Mouse (Mus musculus) ES-E14 (cell line): ENCODE data around the gene Pyroxd1. TPM values are rescaled to one million over a fixed set of nuclear protein-coding genes. Genes with fewer than 3 reads are reported as not detected.

Source experiments
- DNase-seq: peaks from one replicate; pipeline ENCODE4 v3.0.0-alpha.2; 2013; ENCODE audit warnings: low read depth, low spot score
- H3K27ac ChIP-seq: 2 replicates; pipeline ENCODE4 v1.5.1; 2012; ENCODE audit warnings: low read depth, mild to moderate bottlenecking, low read length, moderate library complexity, mixed read lengths; ENCODE audit not compliant: poor library complexity, insufficient read depth, severe bottlenecking
- H3K36me3 ChIP-seq: 2 replicates; pipeline ENCODE4 v1.6.1; 2012; ENCODE audit warnings: mild to moderate bottlenecking, low read length, moderate library complexity, mixed read lengths; ENCODE audit not compliant: control insufficient read depth, poor library complexity, insufficient read depth, severe bottlenecking
- H3K4me1 ChIP-seq, 2 experiments: fragments of 150-350 bp in 1 of 2; sonication (generic) in 1 of 2; 2 replicates each; pipeline ENCODE4 v1.6.1; 2012; ENCODE audit warnings: low read length in 2 of 2, mild to moderate bottlenecking in 1 of 2, mixed read lengths in 1 of 2; ENCODE audit not compliant: control insufficient read depth in 2 of 2, insufficient read depth in 2 of 2, poor library complexity in 1 of 2
- H3K4me3 ChIP-seq, 2 experiments: fragments of 150-350 bp in 1 of 2; sonication (generic) in 1 of 2; 2 replicates each; pipeline ENCODE4 v1.5.1; 2012; ENCODE audit warnings: low read length in 2 of 2, low read depth in 1 of 2, mild to moderate bottlenecking in 1 of 2, mixed read lengths in 1 of 2; ENCODE audit not compliant: insufficient read depth in 1 of 2, poor library complexity in 1 of 2, severe bottlenecking in 1 of 2
- H3K9ac ChIP-seq: 2 replicates; pipeline ENCODE4 v1.6.1; 2012; ENCODE audit warnings: low read depth, mild to moderate bottlenecking, low read length, mixed read lengths; ENCODE audit not compliant: poor library complexity, insufficient read depth, severe bottlenecking
- H3K9me3 ChIP-seq: fragments of 150-350 bp; sonication (generic); 2 replicates; pipeline ENCODE4 v1.6.1; 2012; ENCODE audit warnings: low read depth, mild to moderate bottlenecking, low read length; ENCODE audit not compliant: control insufficient read depth, insufficient read depth
- CHD2 ChIP-seq: IDR thresholded peaks from 2 replicates; pipeline ENCODE4 v1.6.1; 2014; ENCODE audit warnings: mild to moderate bottlenecking, low read depth, low read length, inconsistent platforms
- HCFC1 ChIP-seq: IDR thresholded peaks from 2 replicates; pipeline ENCODE4 v1.6.1; 2012; ENCODE audit warnings: low read length, inconsistent platforms, borderline replicate concordance; ENCODE audit not compliant: insufficient read depth
- MAFK ChIP-seq: IDR thresholded peaks from 2 replicates; pipeline ENCODE4 v1.6.1; 2014; ENCODE audit warnings: mild to moderate bottlenecking, low read depth, low read length, inconsistent platforms; ENCODE audit not compliant: insufficient read depth
- ZC3H11A ChIP-seq: IDR thresholded peaks from 2 replicates; pipeline ENCODE4 v1.6.1; 2012; ENCODE audit warnings: low read depth, mild to moderate bottlenecking, inconsistent platforms, low read length, borderline replicate concordance
- ZNF384 ChIP-seq: IDR thresholded peaks from 2 replicates; pipeline ENCODE4 v1.6.1; 2012; ENCODE audit warnings: low read depth, low read length, inconsistent platforms
- in situ Hi-C, 2 experiments: fragments of 600-800 bp; cut with MboI; formaldehyde crosslinking; loops; one replicate each; pipeline ENCODE4 v1.15.1; 2025; ENCODE audit warnings: low sequenced_read_pairs in 2 of 2, inconsistent platforms in 1 of 2; ENCODE audit not compliant: unreplicated experiment in 2 of 2
- total RNA-seq: library from RNA; depleted of rRNA; stranded (reverse); fragments of 300-350 nt; gene quantifications from 2 replicates; pipeline ENCODE4 v1.2.3, GENCODE M21; 2012

The Pyroxd1 gene
- total RNA-seq, 1 experiment, result 10.8 TPM

DNA sequence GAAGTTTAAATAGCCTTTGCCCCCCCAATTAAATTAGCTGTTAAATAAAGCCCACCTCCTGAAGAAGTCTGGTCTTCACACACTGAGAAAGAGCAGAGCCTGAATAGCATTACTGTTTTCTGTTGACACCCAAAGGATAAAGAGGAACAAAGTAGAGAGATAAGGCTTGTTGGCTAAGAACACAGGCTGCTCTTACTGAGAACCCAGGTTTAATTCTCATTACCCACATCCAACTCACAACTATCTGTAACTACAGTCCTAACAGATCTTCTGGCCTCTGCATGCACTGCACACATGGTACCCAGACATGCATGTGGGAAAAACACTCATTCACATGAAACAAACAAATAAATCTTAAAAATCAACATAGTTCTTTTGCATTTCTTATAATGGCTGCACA lies 28.3 kb upstream of the Pyroxd1 start:
- Histone ChIP-seq H3K4me1 (no peaks in the 10 kb centered on the region), H3K9ac (no peak overlapping the region), H3K9me3 (no peaks in the 10 kb centered on the region), H3K4me3 (no peak overlapping the region), H3K27ac (no peak overlapping the region), H3K36me3 (no peaks in the 10 kb centered on the region)
- no peak for TF ChIP-seq CHD2
- no peak for TF ChIP-seq MAFK
- TF ChIP-seq HCFC1, result no peak
- no peak for TF ChIP-seq ZC3H11A
- TF ChIP-seq ZNF384, result no peak
- DNase-seq, result no peak
- in situ Hi-C loops, result no loop called here

DNA sequence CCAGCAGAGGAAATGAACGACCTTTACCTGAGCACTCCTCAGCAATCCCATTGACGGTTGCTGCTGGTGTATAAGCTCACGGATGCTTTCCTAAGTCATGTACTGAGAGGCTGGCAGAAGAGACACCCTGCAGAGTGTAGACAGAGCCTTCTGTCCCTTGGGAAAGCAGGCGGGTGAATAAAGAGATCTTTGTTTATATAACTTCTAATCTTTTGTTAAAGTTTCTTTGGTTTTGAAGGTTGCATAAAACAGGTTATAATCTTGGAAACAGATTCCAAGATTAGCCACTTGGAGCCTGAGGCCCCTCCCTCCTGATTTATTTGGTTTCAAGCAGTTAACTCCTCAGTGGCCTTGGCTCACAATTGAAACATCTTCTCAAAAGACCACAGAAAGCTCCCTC lies 22.6 kb upstream of the Pyroxd1 start, which contains the start of gene Slco1a5:
Slco1a5 (minus strand) TSS at position 101 of the 400 bp plus-strand sequence.
- peaks cover 0 to 2% of the 10 kb centered on the region in 2 experiments; a peak in 1 of 4 replicates for H3K4me1 ChIP-seq
- in situ Hi-C loops, result no loop called here
- H3K9ac ChIP-seq, result no peak within 1 kb of the TSS
- H3K36me3 ChIP-seq, result no peaks in the 10 kb centered on the region
- no peaks in the 10 kb centered on the region for H3K9me3 ChIP-seq
- DNase-seq, result no peak
- H3K4me3 ChIP-seq, result no peak within 1 kb of the TSS
- TF ChIP-seq HCFC1 (no peak), MAFK (no peak), ZNF384 (no peak), CHD2 (no peak), ZC3H11A (no peak)
- no peak within 1 kb of the TSS for H3K27ac ChIP-seq

DNA sequence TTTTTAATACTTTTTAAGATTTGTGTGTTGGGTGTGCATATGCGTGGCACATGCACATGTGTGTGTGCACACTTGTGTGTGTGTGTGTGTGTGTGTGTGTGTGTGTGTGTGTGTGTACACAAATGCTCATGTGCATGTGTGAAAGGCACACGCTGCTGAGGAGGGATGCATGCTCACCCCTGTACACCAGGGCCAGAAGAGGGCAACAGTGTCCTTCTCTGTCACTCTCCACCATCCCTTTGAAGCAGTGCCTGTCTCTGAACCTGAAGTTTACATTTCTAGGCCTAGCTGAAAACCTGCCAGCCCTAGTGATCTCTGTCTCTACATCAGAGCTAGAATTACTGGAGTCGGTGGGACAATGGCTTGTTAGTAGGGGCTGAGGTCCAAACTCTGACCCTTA lies 18.9 kb upstream of the Pyroxd1 start:
- Histone ChIP-seq H3K9me3 (no peaks in the 10 kb centered on the region), H3K36me3 (no peaks in the 10 kb centered on the region), H3K4me1 (peaks cover 0 to 2% of the 10 kb centered on the region in 2 experiments; a peak in 1 of 4 replicates), H3K27ac (no peak overlapping the region), H3K9ac (no peak overlapping the region), H3K4me3 (no peak overlapping the region)
- DNase-seq, result no peak
- in situ Hi-C loops, result no loop called here
- no peak for TF ChIP-seq HCFC1
- TF ChIP-seq CHD2, result no peak
- TF ChIP-seq ZNF384, result no peak
- no peak for TF ChIP-seq MAFK
- no peak for TF ChIP-seq ZC3H11A

DNA sequence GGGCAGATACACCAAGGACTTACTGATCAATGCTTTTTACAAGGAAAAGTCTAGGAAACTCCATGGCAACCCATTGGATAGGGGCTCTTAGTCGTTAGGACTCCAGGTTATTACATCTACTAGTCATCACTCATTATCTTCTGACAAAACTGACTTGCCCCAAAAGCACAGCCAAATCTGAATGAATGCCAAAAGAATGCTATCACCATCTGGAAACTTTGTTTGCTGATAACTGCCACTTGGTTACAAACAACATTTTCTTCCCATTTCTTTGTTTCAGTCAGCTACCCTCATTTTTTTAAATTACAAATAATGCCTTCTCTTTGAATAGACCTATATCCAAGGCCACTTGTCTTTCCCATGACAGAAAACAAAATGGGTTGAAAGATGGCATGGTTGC lies 16.3 kb upstream of the Pyroxd1 start:
- peaks cover 0 to under 1% of the 10 kb centered on the region in 2 experiments; a peak in 1 of 4 replicates for H3K4me1 ChIP-seq
- H3K27ac ChIP-seq, result no peak overlapping the region
- DNase-seq, result no peak
- H3K4me3 ChIP-seq, result no peak overlapping the region
- no peaks in the 10 kb centered on the region for H3K36me3 ChIP-seq
- no peak overlapping the region for H3K9ac ChIP-seq
- in situ Hi-C loops, result no loop called here
- no peaks in the 10 kb centered on the region for H3K9me3 ChIP-seq
- no peak for TF ChIP-seq HCFC1
- TF ChIP-seq MAFK, result no peak
- TF ChIP-seq CHD2, result no peak
- TF ChIP-seq ZNF384, result no peak
- no peak for TF ChIP-seq ZC3H11A

DNA sequence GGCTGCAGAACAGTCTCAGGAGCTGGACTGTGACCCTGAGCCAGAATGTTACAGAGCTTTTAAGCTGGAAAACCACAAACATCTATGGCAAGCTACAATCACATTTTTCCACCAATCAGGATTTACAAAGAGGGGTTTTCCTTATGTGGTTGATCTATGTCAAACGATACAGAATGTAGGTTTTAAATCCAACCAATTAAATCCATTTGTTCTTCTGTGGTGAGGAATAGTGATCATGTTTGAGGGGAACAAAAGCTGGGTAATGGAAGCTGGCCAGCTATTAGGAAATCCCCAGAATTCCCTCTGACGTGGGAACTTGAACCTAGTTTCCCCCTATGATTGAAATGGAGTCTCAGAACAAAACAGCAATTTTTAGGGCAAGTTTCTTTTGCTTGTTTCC lies 6.5 kb upstream of the Pyroxd1 start:
- DNase-seq, result no peak
- H3K4me3 ChIP-seq, result no peak overlapping the region
- no peak for TF ChIP-seq ZNF384
- TF ChIP-seq HCFC1, result no peak
- TF ChIP-seq ZC3H11A, result no peak
- TF ChIP-seq MAFK, result no peak
- no peak for TF ChIP-seq CHD2
- H3K4me1 ChIP-seq, result no peaks in the 10 kb centered on the region
- in situ Hi-C loops, result no loop called here
- H3K36me3 ChIP-seq, result no peaks in the 10 kb centered on the region
- no peak overlapping the region for H3K27ac ChIP-seq
- no peak overlapping the region for H3K9ac ChIP-seq
- H3K9me3 ChIP-seq, result no peaks in the 10 kb centered on the region
